Mouse (Mus musculus): Measurements from ENCODE around the gene Atxn1.

DNA sequence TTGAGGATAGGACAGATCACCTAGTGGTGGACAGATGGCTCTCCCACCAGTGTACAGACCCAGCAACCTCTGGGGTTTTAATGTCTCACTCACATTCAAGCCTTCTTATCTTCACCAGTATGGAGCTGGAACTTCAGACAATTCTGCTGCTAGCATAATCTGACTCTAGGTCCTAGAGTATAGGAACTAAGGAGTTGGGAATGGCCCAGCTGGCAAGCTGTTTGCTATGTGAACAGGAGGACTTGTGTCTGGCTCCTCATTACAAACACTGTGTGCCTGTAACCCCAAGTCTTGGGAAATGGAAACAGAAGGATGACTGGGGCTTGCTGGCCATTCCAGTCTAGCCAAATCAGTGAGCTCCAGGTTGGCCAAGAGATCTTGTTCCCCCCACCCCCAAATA lies 237.9 kb downstream of the Atxn1 start:
- TF ChIP-seq CTCF (IDR thresholded peaks at IDR 0.05; ENCODE audit: low read depth, low read length) (no peak), GATA1 (IDR thresholded peaks at IDR 0.05; ENCODE audit: borderline replicate concordance, low read length) (no peak)
